Mouse (Mus musculus): ENCODE results near the gene Tctn3. TPM values are rescaled to one million over a fixed set of nuclear protein-coding genes. Genes with fewer than 3 reads are reported as not detected.
"Not testable (repeated sequence)": the region's sequence is repeated elsewhere in the genome, so short reads cannot be mapped to it uniquely, and the experiment has no call there.

Gene Tctn3
- polyA plus RNA-seq, 1 experiment from 2014 or later = 11.8 TPM

DNA sequence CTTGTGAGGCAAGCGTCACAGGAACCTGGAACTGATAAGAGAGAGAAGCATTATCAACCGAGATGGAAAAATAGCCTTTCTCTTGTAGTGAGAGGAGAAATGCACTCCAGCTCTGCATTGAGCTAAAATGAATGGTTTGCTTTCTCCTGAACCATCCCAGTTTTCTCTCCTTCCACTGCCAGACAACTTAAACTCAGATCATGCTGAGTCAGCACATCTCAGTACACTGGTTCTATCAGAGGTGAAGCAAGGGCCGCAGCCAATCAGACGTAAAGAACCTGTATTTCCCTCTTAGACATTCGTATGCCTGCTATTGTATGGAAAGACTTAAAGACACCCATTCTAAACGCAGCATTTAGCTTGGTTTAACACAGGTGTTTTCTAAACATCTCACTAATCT is 4.4 kb downstream of the Tctn3 start:
- Histone ChIP-seq H3K9ac (ENCODE audit: low read length) (no peak overlapping the region), H3K4me3 (ENCODE audit: low read depth, low read length) (no peak overlapping the region), H3K27ac (ENCODE audit: low read depth) (no peak overlapping the region), H3K4me1 (replicated peaks; ENCODE audit: control insufficient read depth, insufficient read depth, low read length) (peaks cover 5% of the 10 kb centered on the region; the same call in 1 of the 2 replicates), H3K36me3 (ENCODE audit: control insufficient read depth, insufficient read depth, low read length) (peaks cover 45% of the 10 kb centered on the region), H3K4me2 (ENCODE audit: low read length) (no peak overlapping the region), H3K9me3 (ENCODE audit: control insufficient read depth, low read length) (no peaks in the 10 kb centered on the region), H3K27me3 (replicated peaks; ENCODE audit: control insufficient read depth, insufficient read depth, low read length) (no peaks in the 10 kb centered on the region)
- DNase-seq (ENCODE audit: low spot score) (no peak), ATAC-seq (replicated peaks; ENCODE audit: low FRiP score, low TSS enrichment, low read depth) (no peak)
- 87% methylated on average over 6 of the region's 6 CpGs for WGBS

DNA sequence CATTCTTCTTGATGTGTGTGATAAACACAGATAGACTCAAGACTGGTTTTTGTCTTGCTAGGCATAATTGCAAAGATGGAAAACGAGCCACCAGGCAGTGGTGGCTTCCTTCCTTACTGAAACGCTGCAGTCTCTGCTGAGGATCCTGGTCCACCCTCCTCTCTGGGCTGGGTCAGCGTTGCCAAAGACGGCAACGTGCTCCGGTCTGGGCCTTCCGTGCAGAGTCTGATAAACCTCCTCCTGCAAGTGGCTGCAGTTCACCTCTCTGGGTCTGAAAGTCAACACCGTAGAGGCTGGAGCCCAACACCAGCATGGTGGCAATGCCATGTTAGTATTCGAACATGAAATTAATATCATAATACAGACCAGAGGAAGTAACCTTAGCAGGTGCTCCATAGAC is 6.8 kb downstream of the Tctn3 start:
- Histone ChIP-seq H3K4me2 (ENCODE audit: low read length) (no peak overlapping the region), H3K4me1 (replicated peaks; ENCODE audit: control insufficient read depth, insufficient read depth, low read length) (no peaks in the 10 kb centered on the region)
- WGBS = 95% methylated on average over 9 of the region's 9 CpGs

DNA sequence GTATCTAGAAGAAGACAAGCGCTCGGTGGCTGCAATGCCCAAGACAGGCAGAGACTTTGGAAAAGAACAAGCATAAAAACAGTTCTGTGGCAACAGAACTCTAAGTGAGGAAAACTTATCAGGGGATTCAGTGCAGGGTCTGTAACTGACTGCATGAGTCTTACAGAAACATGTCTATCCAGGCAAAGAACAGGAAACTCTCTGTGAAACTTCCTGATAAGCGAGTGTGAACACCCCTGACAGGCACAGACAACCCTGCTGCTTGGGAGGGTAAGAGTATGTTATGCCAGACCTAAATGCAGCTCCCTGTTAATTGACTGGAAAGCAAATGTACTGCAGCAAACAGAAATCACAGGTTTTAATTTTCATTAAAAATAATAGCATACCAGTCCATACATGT is 10.2 kb downstream of the Tctn3 start:
- H3K4me1 ChIP-seq (replicated peaks; ENCODE audit: control insufficient read depth, insufficient read depth, low read length) = no peaks in the 10 kb centered on the region

More for the DNA sequence above, 6.8 kb downstream of the Tctn3 start:
- no peak for ATAC-seq (replicated peaks; ENCODE audit: low FRiP score, low TSS enrichment, low read depth)
- no peaks in the 10 kb centered on the region for H3K9me3 ChIP-seq (ENCODE audit: control insufficient read depth, low read length)
- no peak overlapping the region for H3K4me3 ChIP-seq (ENCODE audit: low read depth, low read length)
- peaks cover 50% of the 10 kb centered on the region for H3K36me3 ChIP-seq (ENCODE audit: control insufficient read depth, insufficient read depth, low read length)
- H3K9ac ChIP-seq (ENCODE audit: low read length) = no peak overlapping the region
- H3K27ac ChIP-seq (ENCODE audit: low read depth) = no peak overlapping the region
- no peaks in the 10 kb centered on the region for H3K27me3 ChIP-seq (replicated peaks; ENCODE audit: control insufficient read depth, insufficient read depth, low read length)
- DNase-seq (ENCODE audit: low spot score) = no peak

DNA sequence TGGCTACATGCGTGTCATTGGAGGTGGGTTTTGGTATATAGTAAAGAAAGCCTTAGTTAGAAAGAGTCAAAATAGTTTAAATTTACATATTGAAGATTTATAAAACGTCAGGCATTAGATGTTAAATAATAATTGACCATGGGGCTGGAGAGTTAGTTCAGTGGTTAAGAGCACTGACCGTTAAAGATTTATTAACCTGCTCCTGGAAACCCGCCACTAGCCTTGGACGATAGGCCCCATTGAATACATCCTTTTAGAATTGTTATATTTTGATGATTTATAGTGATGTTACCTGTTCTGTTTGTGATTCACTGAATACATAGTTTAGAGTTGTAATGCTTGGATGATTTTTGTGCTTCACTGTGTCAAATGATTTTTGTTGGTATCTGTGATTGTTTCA is 11.2 kb downstream of the Tctn3 start:
- DNase-seq (ENCODE audit: low spot score); H3K27ac ChIP-seq (ENCODE audit: low read depth); H3K27me3 ChIP-seq (replicated peaks; ENCODE audit: control insufficient read depth, insufficient read depth, low read length); H3K4me3 ChIP-seq (ENCODE audit: low read depth, low read length); H3K9ac ChIP-seq (ENCODE audit: low read length); ATAC-seq (replicated peaks; ENCODE audit: low FRiP score, low TSS enrichment, low read depth); H3K9me3 ChIP-seq (ENCODE audit: control insufficient read depth, low read length); H3K4me1 ChIP-seq (replicated peaks; ENCODE audit: control insufficient read depth, insufficient read depth, low read length); H3K4me2 ChIP-seq (ENCODE audit: low read length): not testable (repeated sequence)
- peaks cover 25% of the 10 kb centered on the region for H3K36me3 ChIP-seq (ENCODE audit: control insufficient read depth, insufficient read depth, low read length)
- whole genome bisulfite sequencing = 89% methylated on average over 5 of the region's 5 CpGs

More for the DNA sequence above, 10.2 kb downstream of the Tctn3 start:
- peaks cover 28% of the 10 kb centered on the region for H3K36me3 ChIP-seq (ENCODE audit: control insufficient read depth, insufficient read depth, low read length)
- ATAC-seq (replicated peaks; ENCODE audit: low FRiP score, low TSS enrichment, low read depth) (no peak), DNase-seq (ENCODE audit: low spot score) (no peak)
- no peak overlapping the region for H3K27ac ChIP-seq (ENCODE audit: low read depth)
- H3K9me3 ChIP-seq (ENCODE audit: control insufficient read depth, low read length) = no peaks in the 10 kb centered on the region
- no peak overlapping the region for H3K4me3 ChIP-seq (ENCODE audit: low read depth, low read length)
- no peak overlapping the region for H3K4me2 ChIP-seq (ENCODE audit: low read length)
- WGBS = 86% methylated on average over 3 of the region's 3 CpGs
- no peak overlapping the region for H3K9ac ChIP-seq (ENCODE audit: low read length)
- H3K27me3 ChIP-seq (replicated peaks; ENCODE audit: control insufficient read depth, insufficient read depth, low read length) = no peaks in the 10 kb centered on the region

DNA sequence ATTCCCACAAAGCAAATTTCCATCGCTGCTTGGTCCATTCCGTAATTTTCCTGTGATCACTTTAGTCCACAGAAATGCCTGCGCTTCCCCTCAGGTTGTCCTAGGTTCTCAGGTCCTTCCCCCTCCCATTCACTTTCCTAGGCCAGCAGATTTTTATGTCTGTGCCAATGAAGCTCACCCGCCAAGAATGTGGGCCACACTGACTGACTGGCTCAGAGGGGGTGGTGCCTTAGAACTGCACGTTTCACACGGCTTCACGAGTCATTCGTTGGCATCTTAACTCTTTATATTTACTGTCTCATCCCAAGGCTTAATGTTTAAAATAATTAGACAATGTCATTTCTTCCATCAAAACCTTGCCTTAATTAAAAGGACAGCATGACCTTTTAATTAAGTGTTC is 16.2 kb downstream of the Tctn3 start:
- no peaks in the 10 kb centered on the region for H3K9me3 ChIP-seq (ENCODE audit: control insufficient read depth, low read length)
- no peak overlapping the region for H3K4me3 ChIP-seq (ENCODE audit: low read depth, low read length)
- H3K4me2 ChIP-seq (ENCODE audit: low read length) = no peak overlapping the region
- H3K27ac ChIP-seq (ENCODE audit: low read depth) = no peak overlapping the region
- H3K9ac ChIP-seq (ENCODE audit: low read length) = no peak overlapping the region
- DNase-seq (ENCODE audit: low spot score) = no peak
- 82% methylated on average over 8 of the region's 8 CpGs for WGBS
- no peaks in the 10 kb centered on the region for H3K27me3 ChIP-seq (replicated peaks; ENCODE audit: control insufficient read depth, insufficient read depth, low read length)
- no peaks in the 10 kb centered on the region for H3K4me1 ChIP-seq (replicated peaks; ENCODE audit: control insufficient read depth, insufficient read depth, low read length)
- H3K36me3 ChIP-seq (ENCODE audit: control insufficient read depth, insufficient read depth, low read length) = peaks cover 7% of the 10 kb centered on the region; the same call in 1 of the 2 replicates
- ATAC-seq (replicated peaks; ENCODE audit: low FRiP score, low TSS enrichment, low read depth) = no peak

DNA sequence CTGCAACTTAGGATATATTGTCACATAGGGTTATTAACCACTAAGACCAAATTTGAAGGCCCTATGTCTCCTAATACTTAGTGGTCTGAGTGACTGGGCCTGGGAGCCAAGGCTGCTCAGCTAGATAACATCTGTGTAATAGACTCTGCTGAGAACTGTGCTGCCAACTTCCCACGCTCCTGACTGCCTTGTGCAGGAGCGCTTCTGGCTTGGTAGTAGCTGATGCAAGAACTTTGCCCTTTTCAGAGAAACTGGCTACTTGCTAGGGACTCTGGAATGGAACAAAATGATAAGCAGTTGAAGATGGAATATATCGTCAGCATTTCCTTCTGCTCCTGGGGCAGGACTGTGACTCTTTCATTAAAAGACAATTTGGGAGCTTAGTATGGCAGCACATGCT is 16.8 kb downstream of the Tctn3 start:
- DNase-seq (ENCODE audit: low spot score) = no peak
- peaks cover 7% of the 10 kb centered on the region; the same call in 1 of the 2 replicates for H3K36me3 ChIP-seq (ENCODE audit: control insufficient read depth, insufficient read depth, low read length)
- no peaks in the 10 kb centered on the region for H3K9me3 ChIP-seq (ENCODE audit: control insufficient read depth, low read length)
- 87% methylated on average over 3 of the region's 3 CpGs for WGBS
- no peak overlapping the region for H3K4me2 ChIP-seq (ENCODE audit: low read length)
- no peak overlapping the region for H3K27ac ChIP-seq (ENCODE audit: low read depth)
- ATAC-seq (replicated peaks; ENCODE audit: low FRiP score, low TSS enrichment, low read depth) = no peak
- H3K9ac ChIP-seq (ENCODE audit: low read length) = no peak overlapping the region
- no peaks in the 10 kb centered on the region for H3K4me1 ChIP-seq (replicated peaks; ENCODE audit: control insufficient read depth, insufficient read depth, low read length)
- H3K4me3 ChIP-seq (ENCODE audit: low read depth, low read length) = no peak overlapping the region
- no peaks in the 10 kb centered on the region for H3K27me3 ChIP-seq (replicated peaks; ENCODE audit: control insufficient read depth, insufficient read depth, low read length)

DNA sequence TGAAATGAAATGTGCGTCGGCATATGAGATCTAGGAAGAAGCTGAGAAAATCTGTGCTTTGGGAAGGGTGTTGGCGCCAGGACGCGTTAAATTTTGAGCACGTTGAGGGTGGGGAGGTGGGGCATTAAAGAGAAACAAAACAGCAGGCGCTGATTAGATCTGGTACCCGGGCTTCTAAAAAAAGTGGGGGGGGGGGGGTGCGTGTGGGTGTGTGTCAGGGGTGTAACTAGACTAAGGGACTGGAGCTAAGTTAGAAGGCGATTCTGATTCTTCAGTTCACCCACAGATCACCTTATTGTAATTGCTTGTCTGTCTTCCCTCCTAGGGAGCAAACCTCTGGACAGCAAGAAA is 22.5 kb downstream of the Tctn3 start:
- Histone ChIP-seq H3K27me3 (replicated peaks; ENCODE audit: control insufficient read depth, insufficient read depth, low read length) (no peaks in the 10 kb centered on the region), H3K9me3 (ENCODE audit: control insufficient read depth, low read length) (no peaks in the 10 kb centered on the region), H3K4me1 (replicated peaks; ENCODE audit: control insufficient read depth, insufficient read depth, low read length) (peaks cover 12% of the 10 kb centered on the region), H3K36me3 (ENCODE audit: control insufficient read depth, insufficient read depth, low read length) (no peaks in the 10 kb centered on the region), H3K4me3 (ENCODE audit: low read depth, low read length) (peak overlapping the region; percentile 74), H3K4me2 (ENCODE audit: low read length) (peak overlapping the region; percentile 65), H3K9ac (ENCODE audit: low read length) (peak overlapping the region; percentile 37), H3K27ac (ENCODE audit: low read depth) (peak overlapping the region; percentile 60)
- WGBS = under 1% methylated on average over 10 of the region's 10 CpGs
- DNase-seq (ENCODE audit: low spot score) (no peak), ATAC-seq (replicated peaks; ENCODE audit: low FRiP score, low TSS enrichment, low read depth) (no peak)

DNA sequence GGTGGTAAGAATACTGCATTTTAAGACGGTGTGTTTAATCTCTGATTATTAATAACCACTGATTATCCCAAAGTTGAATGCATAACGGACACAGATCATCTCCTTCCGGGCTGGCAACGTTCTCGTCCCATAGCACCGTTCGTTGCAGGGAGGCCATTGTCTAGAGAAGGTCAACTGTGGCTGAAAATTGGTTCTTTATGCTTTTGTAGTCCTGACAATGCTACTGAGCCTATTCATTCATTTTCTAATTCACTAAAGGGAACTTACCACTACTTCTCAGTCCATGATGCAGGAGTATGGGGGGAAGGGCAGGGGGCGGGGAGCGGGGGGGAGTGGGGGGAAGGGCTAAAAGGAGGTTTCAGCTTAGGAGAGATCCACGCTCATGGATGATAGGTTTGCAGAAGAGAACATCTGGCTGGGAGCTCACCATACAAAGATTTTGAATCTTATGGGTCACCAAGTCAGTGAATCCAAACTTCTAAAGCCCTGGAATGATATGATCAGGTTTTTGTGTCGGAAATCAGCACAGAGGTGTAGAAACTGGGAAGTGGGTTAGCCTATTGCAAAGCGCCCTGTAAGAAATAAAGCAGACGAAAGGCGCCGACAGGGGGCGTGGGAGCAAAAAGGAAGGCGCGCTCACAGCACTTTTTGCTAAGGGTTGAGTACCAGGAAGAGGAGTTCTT is 23.0 kb downstream of the Tctn3 start:
- H3K27me3 ChIP-seq (replicated peaks; ENCODE audit: control insufficient read depth, insufficient read depth, low read length) = no peaks in the 10 kb centered on the region
- WGBS = under 1% methylated on average over 18 of the region's 18 CpGs
- peak; percentile 57; the same call in 1 of the 2 replicates for ATAC-seq (replicated peaks; ENCODE audit: low FRiP score, low TSS enrichment, low read depth)
- H3K4me2 ChIP-seq (ENCODE audit: low read length) = peak overlapping the region; percentile 65
- DNase-seq (ENCODE audit: low spot score) = peak; percentile 96
- H3K4me3 ChIP-seq (ENCODE audit: low read depth, low read length) = peak overlapping the region; percentile 74
- H3K36me3 ChIP-seq (ENCODE audit: control insufficient read depth, insufficient read depth, low read length) = peaks cover 4% of the 10 kb centered on the region
- no peaks in the 10 kb centered on the region for H3K9me3 ChIP-seq (ENCODE audit: control insufficient read depth, low read length)
- H3K9ac ChIP-seq (ENCODE audit: low read length) = peak overlapping the region; percentile 37
- H3K4me1 ChIP-seq (replicated peaks; ENCODE audit: control insufficient read depth, insufficient read depth, low read length) = peaks cover 12% of the 10 kb centered on the region
- H3K27ac ChIP-seq (ENCODE audit: low read depth) = peak overlapping the region; percentile 60

DNA sequence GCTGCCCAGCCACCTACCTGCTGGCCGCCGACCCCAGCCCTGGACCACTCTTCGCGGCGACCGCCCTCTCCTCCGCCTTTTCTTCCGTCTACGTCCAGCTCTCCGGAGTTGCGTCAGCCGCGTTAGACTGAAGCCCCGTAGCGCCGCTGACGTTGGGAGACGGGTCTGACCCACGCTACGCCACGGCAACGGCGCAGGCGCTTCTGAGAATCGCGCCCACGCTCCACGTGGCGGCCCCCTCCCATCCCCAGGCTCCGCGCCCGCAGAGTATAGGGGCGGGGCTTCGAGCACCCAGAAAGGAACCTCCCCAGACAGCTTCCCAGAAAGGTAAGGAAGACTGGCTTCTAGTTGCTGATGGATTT is 23.8 kb downstream of the Tctn3 start, which contains the start of gene Aldh18a1:
Gene Aldh18a1, minus strand, starts transcription at position 171 of the 362 bp plus-strand sequence.
- Histone ChIP-seq H3K4me1 (replicated peaks; ENCODE audit: control insufficient read depth, insufficient read depth, low read length) (peaks cover 12% of the 10 kb centered on the region), H3K27ac (ENCODE audit: low read depth) (peak within 1 kb of the TSS; percentile 60), H3K27me3 (replicated peaks; ENCODE audit: control insufficient read depth, insufficient read depth, low read length) (no peaks in the 10 kb centered on the region), H3K4me2 (ENCODE audit: low read length) (peak within 1 kb of the TSS; percentile 65), H3K36me3 (ENCODE audit: control insufficient read depth, insufficient read depth, low read length) (peaks cover 11% of the 10 kb centered on the region), H3K9ac (ENCODE audit: low read length) (peak within 1 kb of the TSS; percentile 66), H3K9me3 (ENCODE audit: control insufficient read depth, low read length) (no peaks in the 10 kb centered on the region), H3K4me3 (ENCODE audit: low read depth, low read length) (peak within 1 kb of the TSS; percentile 74)
- under 1% methylated on average over 33 of the region's 34 CpGs for WGBS
- ATAC-seq (replicated peaks; ENCODE audit: low FRiP score, low TSS enrichment, low read depth) (peak; percentile 91), DNase-seq (ENCODE audit: low spot score) (peak; percentile 97)

Measured in intestine, embryonic 14.5 days (tissue).